Mouse (Mus musculus): ENCODE results near the gene Itih5. TPM values are rescaled to one million over a fixed set of nuclear protein-coding genes. Genes with fewer than 3 reads are reported as not detected.

Itih5 gene
- 42.0 and 58.3 TPM in 2 replicates for total RNA-seq (2017)

GRCm38 (mm10) chr2:10153201-10154075 lies at the start of gene Itih5:
Gene Itih5 (plus strand): TSS chr2:10153571.
- peak; percentile 83 to 90 for ATAC-seq (replicated peaks in 1 of 2; ENCODE audit: insufficient read depth in 1 of 2, low FRiP score in 2 of 2, low TSS enrichment in 1 of 2, low read depth in 1 of 2, poor library complexity in 2 of 2, severe bottlenecking in 2 of 2)

GRCm38 (mm10) chr2:10108535-10109189 lies 44.7 kb upstream of the Itih5 start:
- no peak for ATAC-seq (replicated peaks in 1 of 2; ENCODE audit: insufficient read depth in 1 of 2, low FRiP score in 2 of 2, low TSS enrichment in 1 of 2, low read depth in 1 of 2, poor library complexity in 2 of 2, severe bottlenecking in 2 of 2)

GRCm38 (mm10) chr2:10118751-10119150 lies 34.6 kb upstream of the Itih5 start:
- no peak for ATAC-seq (replicated peaks in 1 of 2; ENCODE audit: insufficient read depth in 1 of 2, low FRiP score in 2 of 2, low TSS enrichment in 1 of 2, low read depth in 1 of 2, poor library complexity in 2 of 2, severe bottlenecking in 2 of 2)

GRCm38 (mm10) chr2:10119276-10119675 lies 34.1 kb upstream of the Itih5 start:
- no peak for ATAC-seq (replicated peaks in 1 of 2; ENCODE audit: insufficient read depth in 1 of 2, low FRiP score in 2 of 2, low TSS enrichment in 1 of 2, low read depth in 1 of 2, poor library complexity in 2 of 2, severe bottlenecking in 2 of 2)

- no peak for ATAC-seq (replicated peaks in 1 of 2; ENCODE audit: insufficient read depth in 1 of 2, low FRiP score in 2 of 2, low TSS enrichment in 1 of 2, low read depth in 1 of 2, poor library complexity in 2 of 2, severe bottlenecking in 2 of 2)
Observed at GRCm38 (mm10) chr2:10121826-10122225, 31.5 kb upstream of the Itih5 start.

- no peak for ATAC-seq (replicated peaks in 1 of 2; ENCODE audit: insufficient read depth in 1 of 2, low FRiP score in 2 of 2, low TSS enrichment in 1 of 2, low read depth in 1 of 2, poor library complexity in 2 of 2, severe bottlenecking in 2 of 2)
Observed at GRCm38 (mm10) chr2:10126122-10126521, 27.2 kb upstream of the Itih5 start.

- no peak for ATAC-seq (replicated peaks in 1 of 2; ENCODE audit: insufficient read depth in 1 of 2, low FRiP score in 2 of 2, low TSS enrichment in 1 of 2, low read depth in 1 of 2, poor library complexity in 2 of 2, severe bottlenecking in 2 of 2)
Observed at GRCm38 (mm10) chr2:10127471-10127870, 25.9 kb upstream of the Itih5 start.

- ATAC-seq (replicated peaks in 1 of 2; ENCODE audit: insufficient read depth in 1 of 2, low FRiP score in 2 of 2, low TSS enrichment in 1 of 2, low read depth in 1 of 2, poor library complexity in 2 of 2, severe bottlenecking in 2 of 2), result no peak
Observed at GRCm38 (mm10) chr2:10128571-10128970, 24.8 kb upstream of the Itih5 start.

- ATAC-seq (replicated peaks in 1 of 2; ENCODE audit: insufficient read depth in 1 of 2, low FRiP score in 2 of 2, low TSS enrichment in 1 of 2, low read depth in 1 of 2, poor library complexity in 2 of 2, severe bottlenecking in 2 of 2), result no peak
Observed at GRCm38 (mm10) chr2:10130341-10130990, 22.9 kb upstream of the Itih5 start.

GRCm38 (mm10) chr2:10131296-10131695 lies 22.1 kb upstream of the Itih5 start, which contains the start of gene Itih2:
Gene Itih2 (minus strand): TSS chr2:10131396.
- no peak for ATAC-seq (replicated peaks in 1 of 2; ENCODE audit: insufficient read depth in 1 of 2, low FRiP score in 2 of 2, low TSS enrichment in 1 of 2, low read depth in 1 of 2, poor library complexity in 2 of 2, severe bottlenecking in 2 of 2)

- ATAC-seq (replicated peaks in 1 of 2; ENCODE audit: insufficient read depth in 1 of 2, low FRiP score in 2 of 2, low TSS enrichment in 1 of 2, low read depth in 1 of 2, poor library complexity in 2 of 2, severe bottlenecking in 2 of 2), result no peak
Observed at GRCm38 (mm10) chr2:10132128-10132527, 21.2 kb upstream of the Itih5 start.

GRCm38 (mm10) chr2:10133941-10134340 lies 19.4 kb upstream of the Itih5 start:
- no peak for ATAC-seq (replicated peaks in 1 of 2; ENCODE audit: insufficient read depth in 1 of 2, low FRiP score in 2 of 2, low TSS enrichment in 1 of 2, low read depth in 1 of 2, poor library complexity in 2 of 2, severe bottlenecking in 2 of 2)

GRCm38 (mm10) chr2:10137320-10137719 lies 16.1 kb upstream of the Itih5 start:
- ATAC-seq (replicated peaks in 1 of 2; ENCODE audit: insufficient read depth in 1 of 2, low FRiP score in 2 of 2, low TSS enrichment in 1 of 2, low read depth in 1 of 2, poor library complexity in 2 of 2, severe bottlenecking in 2 of 2), result no peak

GRCm38 (mm10) chr2:10140456-10140855 lies 12.9 kb upstream of the Itih5 start:
- no peak for ATAC-seq (replicated peaks in 1 of 2; ENCODE audit: insufficient read depth in 1 of 2, low FRiP score in 2 of 2, low TSS enrichment in 1 of 2, low read depth in 1 of 2, poor library complexity in 2 of 2, severe bottlenecking in 2 of 2)

- peak; percentile 98 to 100 for ATAC-seq (replicated peaks in 1 of 2; ENCODE audit: insufficient read depth in 1 of 2, low FRiP score in 2 of 2, low TSS enrichment in 1 of 2, low read depth in 1 of 2, poor library complexity in 2 of 2, severe bottlenecking in 2 of 2)
Observed at GRCm38 (mm10) chr2:10142472-10143454, 10.6 kb upstream of the Itih5 start.

- ATAC-seq (replicated peaks in 1 of 2; ENCODE audit: insufficient read depth in 1 of 2, low FRiP score in 2 of 2, low TSS enrichment in 1 of 2, low read depth in 1 of 2, poor library complexity in 2 of 2, severe bottlenecking in 2 of 2), result 0 out of 4 replicates have a peak, but pooled peaks of 1 of the 2 experiments have one; percentile 50
Observed at GRCm38 (mm10) chr2:10145514-10145913, 7.9 kb upstream of the Itih5 start.

GRCm38 (mm10) chr2:10147176-10147575 lies 6.2 kb upstream of the Itih5 start:
- no peak for ATAC-seq (replicated peaks in 1 of 2; ENCODE audit: insufficient read depth in 1 of 2, low FRiP score in 2 of 2, low TSS enrichment in 1 of 2, low read depth in 1 of 2, poor library complexity in 2 of 2, severe bottlenecking in 2 of 2)

Measured in hematopoietic stem cell, adult 5-6 weeks (primary cell).